Mouse (Mus musculus): ENCODE measurements around the gene 1700015F17Rik.
A peak's percentile ranks its signal among the peaks of the same experiment; 100 is the strongest.

1700015F17Rik gene

GRCm38 (mm10) chr5:5479043-5479442 lies at the start of gene 1700015F17Rik:
Gene 1700015F17Rik, minus strand, starts transcription at chr5:5479143.
- no peak for DNase-seq

DNA sequence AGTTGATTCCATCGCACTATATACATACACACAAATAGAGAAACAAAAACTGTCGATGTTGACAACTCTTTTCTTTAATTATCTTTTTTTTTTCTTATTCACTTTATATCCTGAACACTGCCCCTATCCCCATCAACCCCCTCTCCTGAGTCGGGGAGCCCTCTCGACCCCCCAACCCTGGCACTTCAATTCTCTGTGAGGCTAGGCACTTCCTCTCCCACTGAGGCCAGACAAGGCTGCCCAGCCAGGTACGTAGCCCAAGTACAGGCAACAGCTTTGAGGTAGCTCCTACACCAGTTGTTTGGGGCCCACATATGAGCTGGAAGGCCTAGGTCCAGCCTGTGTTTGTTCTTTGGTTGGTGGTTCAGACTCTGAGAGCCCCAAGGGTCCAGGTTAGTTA lies 36.5 kb upstream of the 1700015F17Rik start:
- DNase-seq, result no peak

DNA sequence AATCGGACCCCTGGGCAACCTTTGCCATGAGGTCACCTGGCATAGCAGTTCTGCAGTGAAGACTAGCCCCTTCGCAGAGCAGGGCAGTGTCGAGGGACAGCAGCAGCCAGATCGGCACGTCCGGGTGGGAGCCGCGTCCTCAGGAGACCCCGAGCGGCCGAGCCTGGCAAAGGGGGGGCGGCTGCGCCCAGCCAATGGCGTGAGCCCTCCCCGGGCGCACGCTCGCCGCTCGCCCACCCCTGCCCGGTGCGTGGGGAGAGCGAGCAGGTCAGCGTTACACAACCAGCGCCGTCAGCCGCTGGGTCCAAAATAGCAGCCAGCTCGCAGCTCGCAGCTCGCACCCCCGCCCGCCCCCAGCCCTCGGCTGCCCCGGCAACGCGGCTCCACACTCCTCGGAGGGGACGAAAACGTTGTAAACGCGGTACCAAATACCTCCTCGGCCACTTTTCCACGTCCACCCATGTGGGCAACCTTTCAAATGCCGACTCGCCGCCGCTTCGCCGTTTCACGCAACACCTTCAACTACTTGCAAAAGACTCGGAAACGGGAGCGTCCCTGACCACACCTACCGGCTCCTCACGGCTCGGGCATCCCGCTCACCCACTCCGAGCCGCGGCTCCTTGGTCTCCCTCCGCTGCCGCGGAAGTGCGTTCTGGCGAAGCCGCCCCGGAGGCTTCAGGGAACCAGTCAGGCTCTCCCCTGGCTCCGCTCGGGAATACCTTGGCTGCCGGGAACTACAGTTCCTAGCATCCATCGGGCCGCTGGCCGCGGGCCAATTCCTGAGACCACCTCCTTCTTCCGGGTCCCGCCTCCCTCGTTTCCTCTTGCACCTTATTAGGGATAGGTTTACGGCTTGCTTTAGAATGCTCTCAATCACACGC lies 35.5 kb upstream of the 1700015F17Rik start, which contains the start of gene Cldn12:
Gene Cldn12 (minus strand): TSS at position 763 of the 881 bp plus-strand sequence.
- DNase-seq, result peak; percentile 98 to 99

DNA sequence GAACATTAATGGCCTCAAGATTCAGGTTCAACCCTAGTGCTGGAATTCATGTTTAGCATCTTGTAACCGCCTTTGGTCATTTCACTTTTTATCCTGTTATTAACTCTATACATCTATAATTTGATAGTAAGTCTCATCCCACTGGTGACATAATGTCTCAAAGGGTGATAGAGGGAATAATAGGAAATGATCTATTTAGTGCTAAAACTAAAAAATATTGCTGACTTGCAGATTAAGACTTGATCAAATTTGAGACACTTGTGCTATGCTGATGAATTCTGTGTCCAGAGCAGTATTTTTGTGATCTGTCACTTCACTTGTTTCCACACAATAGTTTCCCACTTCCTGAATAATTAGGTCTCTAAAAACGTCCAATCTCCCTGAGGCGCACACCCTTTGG lies 32.5 kb upstream of the 1700015F17Rik start:
- no peak for DNase-seq

- no peak for DNase-seq
Observed at GRCm38 (mm10) chr5:5510989-5511388, 32.0 kb upstream of the 1700015F17Rik start.

- DNase-seq, result peak in 1 of 2 experiments; percentile 28
Observed at GRCm38 (mm10) chr5:5510304-5510887, 31.5 kb upstream of the 1700015F17Rik start.

GRCm38 (mm10) chr5:5508231-5508630 lies 29.3 kb upstream of the 1700015F17Rik start:
- no peak for DNase-seq

GRCm38 (mm10) chr5:5507701-5508225 lies 28.8 kb upstream of the 1700015F17Rik start:
- peak; percentile 76 to 91 for DNase-seq

DNA sequence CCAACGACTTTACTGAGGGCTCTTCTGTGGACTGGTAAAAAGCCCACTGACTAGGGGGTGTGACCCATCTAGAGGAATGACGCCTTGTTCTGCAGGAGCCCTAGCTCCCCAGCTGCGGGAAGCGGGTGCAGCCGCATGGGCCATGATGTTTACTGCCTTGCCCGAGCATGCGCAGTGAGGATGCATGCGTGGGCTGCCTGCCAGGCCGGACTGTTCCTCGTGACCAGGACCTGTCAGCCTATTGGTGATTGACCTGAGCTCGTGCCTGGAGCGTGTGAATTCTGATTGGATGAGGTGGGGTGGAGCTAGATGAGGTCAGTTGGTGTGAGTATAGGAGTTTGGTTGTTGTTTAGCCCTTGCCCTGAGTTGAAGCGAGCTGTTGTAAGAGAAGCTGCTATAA lies 25.5 kb upstream of the 1700015F17Rik start:
- DNase-seq, result no peak

DNA sequence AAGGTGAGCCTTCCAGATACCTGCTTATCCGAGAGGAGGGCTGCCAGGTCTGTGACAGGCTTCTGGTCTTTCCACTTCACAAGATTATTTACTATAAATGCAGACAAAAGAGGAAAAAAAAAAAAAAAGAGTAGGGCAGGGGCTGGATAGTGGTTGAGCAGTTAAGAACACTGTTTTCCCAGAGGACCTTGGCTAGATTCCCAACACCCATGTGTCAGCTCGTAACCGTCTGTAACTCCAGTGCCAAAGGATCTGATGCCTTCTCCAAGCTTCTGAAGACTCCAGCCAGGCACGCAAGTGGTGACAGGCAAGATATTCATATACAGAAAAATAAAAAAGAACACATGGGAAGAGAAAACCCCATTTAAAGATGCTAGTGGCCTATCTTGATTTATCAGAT lies 24.4 kb upstream of the 1700015F17Rik start:
- no peak for DNase-seq

GRCm38 (mm10) chr5:5501583-5501982 lies 22.6 kb upstream of the 1700015F17Rik start:
- DNase-seq, result no peak

- DNase-seq, result no peak
Observed at GRCm38 (mm10) chr5:5496393-5496792, 17.4 kb upstream of the 1700015F17Rik start.

DNA sequence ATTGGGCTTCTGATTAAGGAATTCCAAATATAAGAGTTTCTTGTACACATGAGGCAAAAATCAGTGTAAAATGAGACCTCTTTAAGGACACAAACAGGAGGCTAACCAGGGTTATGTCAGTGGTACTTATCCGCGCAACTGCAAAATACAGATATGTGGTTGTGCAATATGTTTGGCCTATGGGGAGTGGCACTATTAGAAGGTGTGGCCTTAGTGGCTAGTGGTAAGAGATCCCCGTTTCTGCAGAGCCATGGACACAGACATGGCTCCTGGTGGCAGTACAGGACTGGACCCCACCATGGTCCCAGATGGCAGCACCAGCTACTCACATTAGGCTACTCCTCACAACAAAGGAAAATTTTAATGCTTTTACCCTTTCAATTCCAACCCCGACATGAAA lies 16.1 kb upstream of the 1700015F17Rik start:
- DNase-seq, result no peak

GRCm38 (mm10) chr5:5494269-5495005 lies 15.5 kb upstream of the 1700015F17Rik start:
- peak in 1 of 2 experiments; percentile 32 for DNase-seq

- DNase-seq, result no peak
Observed at GRCm38 (mm10) chr5:5492163-5492562, 13.2 kb upstream of the 1700015F17Rik start.

- no peak for DNase-seq
Observed at GRCm38 (mm10) chr5:5486071-5486470, 7.1 kb upstream of the 1700015F17Rik start.

DNA sequence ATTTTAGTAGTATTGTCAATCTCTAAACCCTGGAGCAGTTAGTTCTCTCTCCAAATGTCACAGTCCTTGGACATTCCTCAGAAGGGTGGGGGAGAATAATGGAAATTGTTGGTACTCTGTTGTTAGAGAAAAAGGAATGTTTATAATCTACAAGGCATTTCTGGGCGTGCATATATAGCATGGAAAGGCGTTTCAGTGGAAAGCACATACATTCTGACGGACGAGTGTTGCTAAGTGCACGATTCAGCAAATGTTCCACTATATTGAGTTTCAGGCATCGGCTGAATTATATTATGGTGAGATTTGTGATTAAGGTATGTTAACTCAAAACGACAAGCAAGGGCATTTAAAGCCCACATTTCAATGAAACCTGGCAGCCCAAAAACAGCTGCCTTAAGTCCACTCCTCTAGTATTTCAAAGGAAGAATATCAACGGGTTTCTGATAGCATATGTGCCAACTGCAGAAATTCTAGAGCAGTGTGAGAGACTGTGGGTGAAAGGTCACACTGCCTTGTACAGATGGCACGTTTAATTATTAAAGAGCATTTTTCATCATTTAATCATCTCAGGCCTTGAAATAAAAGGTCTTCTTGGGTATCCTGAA lies 4.4 kb upstream of the 1700015F17Rik start:
- DNase-seq, result no peak

DNA sequence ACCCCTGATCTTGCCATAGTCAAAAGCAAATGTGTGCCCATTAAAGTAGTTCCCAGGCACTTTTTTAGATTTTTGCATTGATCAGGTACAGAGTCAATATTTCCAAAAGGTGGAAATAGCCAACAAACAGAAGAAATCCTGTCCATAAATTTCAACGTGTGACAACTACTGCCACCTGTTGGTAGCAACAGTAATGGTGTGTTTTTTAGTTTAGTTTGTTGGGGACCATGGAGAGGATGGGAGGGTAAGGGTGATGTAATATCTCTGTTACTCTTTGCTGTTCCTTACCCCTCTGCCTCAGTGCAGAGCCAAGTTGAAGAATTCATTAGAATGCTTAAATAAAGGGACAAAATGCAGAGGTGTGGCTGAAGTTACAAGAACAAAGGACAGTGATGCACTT lies 2.7 kb upstream of the 1700015F17Rik start:
- DNase-seq, result peak; percentile 20 to 25

- peak; percentile 16 to 49 for DNase-seq
Observed at GRCm38 (mm10) chr5:5476133-5476532, 2.8 kb downstream of the 1700015F17Rik start.

DNA sequence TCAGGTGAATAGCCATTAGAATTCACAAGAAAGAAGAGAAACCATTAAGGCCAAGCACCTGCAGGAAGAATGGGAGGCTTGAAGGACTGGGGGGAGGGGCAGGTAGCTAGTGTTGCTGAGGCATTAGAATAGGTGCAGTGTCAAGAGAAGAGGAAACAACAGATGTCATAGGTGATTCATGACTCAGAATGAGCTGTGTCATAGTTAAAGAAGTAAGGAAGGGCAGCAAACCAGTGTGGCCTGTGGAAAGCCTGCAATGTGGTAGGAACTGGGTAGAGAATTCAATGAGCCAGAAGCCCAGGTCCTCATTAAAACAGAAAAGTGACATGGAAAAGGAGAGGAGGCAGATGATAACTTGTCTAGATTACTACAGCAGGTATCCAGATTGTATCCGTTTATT lies 13.7 kb downstream of the 1700015F17Rik start:
- DNase-seq, result no peak

- DNase-seq, result no peak
Observed at GRCm38 (mm10) chr5:5431746-5432438, 47.1 kb downstream of the 1700015F17Rik start.

- no peak for DNase-seq
Observed at GRCm38 (mm10) chr5:5423723-5424171, 55.2 kb downstream of the 1700015F17Rik start.

Measured in kidney, postnatal 36 days (tissue).